Mouse (Mus musculus) hindlimb bud, embryonic 11.5 days (tissue): ENCODE results near the gene Cntrl.

ENCODE experiments used
- DNase-seq: peaks from one replicate; pipeline ENCODE4 v3.0.0-alpha.2; 2012; ENCODE audit warnings: low read depth, low spot score; ENCODE audit errors: extremely low spot score

Gene Cntrl

DNA sequence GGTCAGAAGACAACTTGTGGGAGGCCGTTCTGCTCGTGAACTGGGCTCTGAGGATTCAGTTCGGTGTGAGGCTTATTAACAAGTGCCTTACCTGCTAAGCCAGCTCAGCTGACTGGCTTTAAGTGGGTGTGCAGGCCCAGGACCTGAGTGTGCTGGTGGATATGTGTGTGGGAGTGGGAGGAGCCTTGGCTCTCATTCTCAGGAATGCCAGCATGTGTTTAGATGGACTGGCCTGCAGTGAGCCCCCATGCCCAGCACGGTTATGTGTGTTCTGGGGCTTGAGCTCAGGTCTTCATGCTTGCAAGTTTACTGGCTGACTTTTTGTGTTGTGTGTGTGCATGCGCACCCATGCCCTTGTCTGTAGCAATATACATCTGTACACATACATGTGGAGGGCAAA is 64.4 kb downstream of the Cntrl start:
- no peak for DNase-seq

DNA sequence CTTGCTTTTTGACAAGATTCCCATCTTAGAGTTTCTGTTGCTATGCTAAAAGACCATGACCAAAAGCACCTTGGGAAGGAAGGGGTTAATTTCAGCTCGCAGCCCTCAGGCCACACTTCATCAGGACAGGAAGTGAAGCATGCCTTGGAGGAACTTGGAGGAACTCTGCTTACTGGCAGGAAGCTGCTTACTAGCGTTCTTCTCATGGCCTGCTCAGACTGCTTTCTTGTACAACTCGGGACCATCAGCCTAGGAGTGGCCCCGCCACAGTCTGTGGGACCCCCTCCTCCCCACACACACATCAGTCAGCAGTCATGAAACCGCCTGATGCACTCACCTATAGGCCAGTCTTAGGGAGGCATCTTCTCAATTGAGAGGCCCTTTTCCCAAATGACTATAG is 64.8 kb downstream of the Cntrl start:
- no peak for DNase-seq

DNA sequence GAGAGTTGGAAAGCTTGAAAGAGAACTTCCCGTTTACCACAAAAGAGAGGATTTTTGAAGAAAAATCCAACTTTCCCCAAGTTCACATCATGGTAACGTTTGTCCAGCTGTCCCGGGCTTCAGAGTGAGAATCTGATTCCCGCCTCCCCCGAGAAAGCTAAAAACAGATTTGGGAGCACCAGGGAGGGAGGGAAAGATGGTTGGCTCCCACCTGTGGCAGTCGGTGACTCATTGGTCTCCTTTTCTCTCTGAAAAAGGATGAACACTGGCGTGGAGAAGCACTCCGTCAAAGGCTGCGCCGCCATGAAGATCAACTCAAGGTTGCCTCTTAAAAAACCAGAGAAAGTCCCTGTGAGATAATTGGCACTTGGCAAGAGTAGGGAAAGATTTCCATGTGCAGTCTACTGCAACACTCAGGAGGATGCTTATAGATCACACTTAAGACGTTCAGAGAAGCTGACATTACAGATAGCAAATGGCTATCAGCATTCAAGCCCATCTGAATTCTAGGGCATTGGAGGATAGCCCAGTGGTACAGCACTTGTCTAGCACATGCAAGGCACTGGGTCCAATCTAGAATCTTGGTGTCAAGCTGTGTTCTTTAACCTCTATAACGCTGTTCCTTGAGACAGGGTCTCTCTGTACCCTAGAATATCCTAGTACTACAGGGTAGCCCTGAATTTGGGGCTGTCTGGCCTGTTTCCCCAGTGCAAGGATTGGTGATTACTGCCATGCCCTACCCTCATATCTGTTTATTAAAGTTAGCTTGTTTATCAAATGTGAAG is 66.2 kb downstream of the Cntrl start:
- no peak for DNase-seq

DNA sequence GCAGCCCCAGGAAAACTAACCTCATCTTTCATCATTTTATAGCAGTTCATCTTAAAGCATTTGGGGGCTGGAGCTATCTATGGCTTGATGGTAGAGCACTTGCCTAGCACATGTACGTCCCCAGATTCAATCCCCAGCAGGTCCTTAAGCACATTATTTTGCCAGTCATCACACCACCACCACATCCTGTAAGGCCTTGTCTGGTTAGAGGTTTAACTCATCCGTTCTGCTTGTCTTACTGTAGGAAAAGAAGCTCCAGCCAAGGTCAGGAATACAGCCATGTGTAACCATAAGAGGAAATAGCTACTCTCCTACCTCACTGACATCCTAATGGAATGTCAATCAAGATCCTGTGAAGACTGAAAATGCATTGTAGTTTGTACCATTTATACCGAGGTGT is 68.9 kb downstream of the Cntrl start:
- DNase-seq = no peak

DNA sequence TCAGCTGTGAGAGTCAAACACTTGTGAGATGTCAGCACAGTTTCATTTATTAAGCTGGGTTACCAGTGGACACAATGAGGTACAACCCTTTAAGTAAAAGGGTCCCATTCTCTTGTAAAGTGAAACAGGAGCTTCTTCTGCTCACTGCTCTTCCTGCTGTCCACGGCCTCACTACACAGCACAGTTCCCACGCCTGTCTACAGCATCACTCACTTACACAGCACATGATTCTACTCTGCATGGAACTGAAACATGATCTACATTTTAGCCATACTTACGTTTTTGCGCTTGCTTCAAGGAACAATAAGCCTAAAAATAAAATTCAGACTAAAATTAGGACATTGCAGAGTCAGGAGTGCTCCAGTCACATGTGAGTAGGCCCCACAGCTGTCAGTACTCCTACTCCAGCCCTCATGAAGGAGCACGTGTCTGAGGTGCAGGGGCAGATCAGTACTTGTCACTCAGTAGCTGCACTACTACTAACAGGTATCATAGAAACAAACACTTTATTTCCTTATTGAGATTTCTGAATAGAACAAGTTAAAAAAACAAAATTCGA is 73.9 kb downstream of the Cntrl start:
- DNase-seq = no peak

DNA sequence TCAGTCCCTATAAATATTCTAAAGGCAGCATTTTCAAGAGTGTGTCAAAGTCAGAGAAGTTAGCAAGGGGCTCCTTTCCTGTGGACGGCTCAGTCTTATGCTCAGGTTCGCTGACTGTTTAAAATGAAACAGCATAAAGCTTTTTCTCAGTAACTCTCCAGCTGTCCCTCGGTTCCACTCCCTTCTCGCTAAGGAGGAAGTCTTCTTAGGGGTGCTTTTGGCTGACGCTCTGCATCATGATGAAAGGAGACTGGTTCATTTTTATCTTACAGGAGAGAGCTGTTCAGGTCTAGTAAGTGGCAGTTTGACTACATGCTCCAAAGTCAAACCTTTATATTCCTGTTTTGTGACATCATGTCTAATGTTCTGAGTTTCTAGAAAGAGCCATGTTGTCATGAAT is 79.6 kb downstream of the Cntrl start:
- DNase-seq = no peak

DNA sequence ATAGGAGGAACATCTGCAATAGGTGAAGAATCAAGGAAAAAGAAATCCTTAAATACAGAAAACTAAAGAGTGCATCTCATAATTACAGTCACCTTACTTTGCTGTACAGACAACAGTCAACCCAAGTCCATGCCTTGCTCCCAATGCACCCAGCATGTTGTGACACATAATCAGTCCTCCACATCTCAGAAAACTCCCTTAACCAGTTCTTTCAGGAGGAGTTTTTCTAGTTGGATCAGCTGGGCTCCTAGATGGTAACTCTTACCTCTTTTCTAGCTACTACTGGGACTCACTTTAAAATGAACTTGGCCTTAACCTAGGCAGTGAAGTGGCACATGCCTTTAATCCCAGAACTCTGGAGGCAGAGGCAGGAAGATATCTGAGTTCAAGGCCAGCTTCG is 84.7 kb downstream of the Cntrl start:
- no peak for DNase-seq

DNA sequence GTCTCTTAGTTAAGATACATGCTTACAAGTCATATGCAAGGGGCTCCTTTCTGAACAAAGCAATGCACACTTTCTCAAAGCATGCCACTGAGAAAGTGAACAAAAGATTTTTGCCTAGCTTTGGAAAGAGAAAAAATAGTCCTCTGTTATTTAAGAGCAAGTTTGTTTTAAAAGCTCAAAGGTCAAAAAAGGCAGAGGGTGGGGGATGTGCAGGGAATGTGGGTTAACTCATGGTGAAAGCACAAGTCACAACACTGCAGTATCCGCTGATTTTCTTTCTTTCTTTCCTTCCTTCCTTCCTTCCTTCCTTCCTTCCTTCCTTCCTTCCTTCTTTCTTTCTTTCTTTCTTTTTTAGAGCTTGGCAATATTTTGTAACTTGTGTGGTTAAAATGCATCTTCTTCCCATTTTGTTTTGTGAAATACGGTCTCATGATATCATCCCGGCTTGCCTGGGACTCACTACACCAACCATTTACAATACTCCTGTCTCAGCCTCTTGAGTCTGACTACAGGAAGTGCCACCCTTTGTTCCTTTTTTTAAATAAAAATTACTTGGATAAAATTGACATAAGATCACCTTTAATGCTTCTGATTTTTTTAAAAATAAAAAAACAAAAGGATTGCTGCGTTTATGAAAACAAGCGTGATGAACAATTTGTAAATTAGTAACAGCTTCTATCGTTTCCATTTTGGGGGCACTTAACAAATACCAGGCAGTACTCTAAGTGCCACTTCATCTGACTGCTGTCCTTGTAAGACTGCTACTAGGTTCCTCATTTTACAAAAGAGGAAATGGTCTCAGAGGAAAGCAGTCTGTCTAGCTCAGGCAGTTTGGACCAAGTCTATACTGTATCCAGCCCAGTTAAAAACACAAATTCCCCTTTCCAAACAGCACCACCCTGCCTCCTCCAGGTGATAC is 86.6 kb downstream of the Cntrl start:
- DNase-seq = no peak

DNA sequence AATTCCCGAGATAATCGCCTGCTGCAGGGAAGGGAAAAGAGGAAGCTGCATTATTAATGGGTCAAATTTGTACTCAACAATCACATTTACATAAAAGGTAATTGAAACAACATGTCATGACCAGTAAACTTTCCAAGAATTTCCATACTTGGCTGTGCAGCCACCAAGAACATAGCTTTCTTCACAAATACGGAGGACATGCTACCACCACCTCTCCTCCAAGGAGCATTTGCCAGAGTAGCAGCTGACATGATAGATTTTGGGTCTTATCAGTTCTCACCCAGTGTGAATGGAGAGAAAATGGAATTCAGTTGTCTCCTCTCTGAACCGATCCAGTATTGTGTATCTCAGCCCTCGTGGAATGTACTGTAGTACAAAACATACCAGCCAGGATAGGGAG is 90.2 kb downstream of the Cntrl start:
- no peak for DNase-seq

DNA sequence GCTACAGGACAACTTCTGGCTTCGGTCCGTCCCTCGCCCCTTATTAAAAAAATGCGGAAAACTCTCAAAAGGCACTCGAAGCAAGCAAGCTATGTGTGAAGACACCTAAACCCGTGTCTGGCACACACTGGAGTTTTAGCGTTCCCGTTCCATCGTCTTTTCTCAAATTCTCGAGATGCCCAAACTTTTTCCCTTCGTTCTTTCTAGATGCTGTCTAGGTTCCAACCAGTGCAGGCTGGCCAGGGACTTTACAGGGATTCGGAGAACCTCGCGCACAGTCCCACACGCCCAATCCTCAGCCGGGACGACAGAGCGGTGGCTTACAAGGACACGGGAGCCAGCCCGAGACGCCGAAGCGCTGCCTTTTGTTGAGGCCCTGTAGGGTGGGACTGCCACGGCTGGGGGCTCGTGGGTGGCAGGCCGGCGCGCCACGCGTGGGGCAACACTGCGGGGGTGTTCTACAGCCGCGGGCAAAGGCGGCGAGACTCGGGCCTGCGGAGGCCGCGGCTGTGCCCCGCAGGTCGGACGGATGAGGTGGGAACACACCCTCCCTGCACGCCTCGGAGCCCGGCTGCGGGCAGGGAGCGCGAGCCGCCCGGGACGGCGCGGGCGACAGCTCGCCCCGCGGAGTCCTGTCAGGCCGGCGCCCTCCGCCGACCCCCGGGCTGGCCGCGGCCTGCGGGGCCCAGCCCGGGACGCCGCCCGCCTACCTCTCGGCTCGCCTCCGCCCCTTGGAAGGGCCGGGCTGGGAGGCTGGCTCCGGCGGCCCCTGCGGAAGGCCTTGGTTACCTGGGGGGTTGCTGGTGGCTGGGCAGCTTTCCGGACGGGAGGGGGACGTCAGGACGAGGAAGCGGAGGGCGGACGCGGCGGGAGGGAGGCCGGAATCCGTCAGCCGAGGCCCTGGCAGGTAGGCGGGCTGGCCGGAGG is 90.9 kb downstream of the Cntrl start:
- no peak for DNase-seq

DNA sequence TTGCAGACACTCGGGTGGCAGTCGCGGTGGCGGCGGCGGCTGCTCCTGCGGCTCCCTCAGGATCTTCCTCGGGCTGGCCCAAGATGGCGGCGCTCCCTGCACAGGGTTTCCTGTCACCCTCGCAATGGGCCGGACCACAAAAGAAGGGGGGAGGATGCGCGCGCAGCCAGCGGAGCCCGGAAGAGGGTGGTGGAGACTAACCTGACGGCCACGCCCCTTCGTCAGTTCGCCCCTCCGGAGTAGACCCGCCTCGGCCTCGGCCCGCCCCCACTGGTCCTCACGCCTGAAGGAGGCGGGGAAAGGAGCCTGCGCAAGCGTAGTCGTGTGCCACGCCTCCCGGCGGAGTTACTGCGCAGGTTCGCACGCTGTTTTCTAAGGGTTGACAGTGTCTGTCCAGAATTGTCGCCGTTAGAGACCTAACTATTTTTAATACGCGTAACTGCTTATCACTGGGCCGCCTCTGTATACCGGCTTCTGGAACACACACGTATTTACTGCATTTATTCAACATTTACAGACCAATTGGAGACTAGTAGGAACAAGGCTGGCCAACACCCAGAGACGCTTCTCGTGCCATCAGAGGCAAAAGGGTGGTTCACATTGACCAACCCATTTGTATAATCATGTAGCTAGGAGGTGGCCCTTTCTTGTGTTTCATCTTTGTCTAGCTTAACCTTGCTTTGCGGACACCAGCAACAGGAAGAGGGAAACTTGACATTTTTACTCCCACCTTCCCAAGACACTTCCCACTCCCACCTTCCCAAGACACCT is 91.8 kb downstream of the Cntrl start, which contains the start of gene Rab14:
TSS of gene Rab14 (minus strand) at position 223 of the 771 bp plus-strand sequence.
- DNase-seq = peak; percentile 95

DNA sequence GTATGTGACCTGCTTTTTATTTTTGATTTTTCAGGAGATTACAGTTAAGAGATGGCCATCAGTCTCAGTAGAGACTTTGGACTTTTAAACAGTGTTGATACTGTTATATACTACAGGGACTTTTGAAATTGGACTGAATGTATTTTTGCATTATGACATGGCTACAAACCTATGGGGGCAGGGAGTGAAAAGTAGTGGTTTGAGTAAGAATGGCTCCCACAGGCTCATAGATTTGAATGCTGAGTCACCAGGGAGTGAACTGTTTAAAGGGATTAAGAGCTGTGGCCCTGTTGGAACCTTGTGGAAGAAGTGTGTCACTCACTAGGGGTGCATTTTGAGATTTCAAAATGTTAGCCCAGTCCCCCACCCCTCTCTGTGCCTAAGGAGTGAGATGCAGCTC is 94.4 kb downstream of the Cntrl start:
- no peak for DNase-seq

DNA sequence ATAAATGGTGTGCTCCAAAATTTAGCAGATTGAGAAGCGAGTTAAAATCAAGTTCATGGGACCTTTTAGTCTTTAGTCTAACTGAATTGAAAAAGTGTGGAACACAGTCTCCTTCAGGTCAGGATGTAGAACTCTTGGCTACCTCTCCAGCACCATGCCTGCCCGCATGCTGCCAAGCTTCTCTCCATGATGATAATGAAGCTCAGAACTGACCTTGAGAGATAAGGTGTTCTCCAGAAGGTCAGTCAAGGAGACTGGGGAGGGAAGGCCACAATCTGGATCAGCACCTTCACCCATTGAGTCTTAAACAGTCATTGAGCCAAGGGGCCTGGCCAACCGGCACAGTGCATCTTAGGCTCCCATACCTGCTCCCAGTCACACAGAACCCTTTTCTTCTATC is 97.5 kb downstream of the Cntrl start:
- DNase-seq = no peak

DNA sequence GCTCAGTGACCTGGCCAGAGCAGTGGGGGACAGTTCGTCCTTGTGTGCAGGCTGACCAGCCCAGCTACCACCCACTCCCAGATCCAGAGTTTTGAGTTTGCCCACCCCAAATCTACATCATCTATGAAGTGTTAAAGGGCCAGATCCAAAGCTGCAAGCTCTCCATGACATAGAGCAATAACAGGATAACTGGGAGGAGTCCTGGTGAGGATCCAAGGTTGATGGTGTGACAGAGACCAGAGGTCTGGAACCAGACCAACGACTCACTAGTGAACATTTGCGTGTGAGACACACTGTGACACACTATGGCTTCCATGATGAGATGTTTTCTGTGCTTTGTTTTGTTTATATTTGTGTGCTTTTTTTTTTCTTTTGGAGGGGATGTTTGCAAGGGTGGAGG is 98.8 kb downstream of the Cntrl start:
- DNase-seq = no peak

DNA sequence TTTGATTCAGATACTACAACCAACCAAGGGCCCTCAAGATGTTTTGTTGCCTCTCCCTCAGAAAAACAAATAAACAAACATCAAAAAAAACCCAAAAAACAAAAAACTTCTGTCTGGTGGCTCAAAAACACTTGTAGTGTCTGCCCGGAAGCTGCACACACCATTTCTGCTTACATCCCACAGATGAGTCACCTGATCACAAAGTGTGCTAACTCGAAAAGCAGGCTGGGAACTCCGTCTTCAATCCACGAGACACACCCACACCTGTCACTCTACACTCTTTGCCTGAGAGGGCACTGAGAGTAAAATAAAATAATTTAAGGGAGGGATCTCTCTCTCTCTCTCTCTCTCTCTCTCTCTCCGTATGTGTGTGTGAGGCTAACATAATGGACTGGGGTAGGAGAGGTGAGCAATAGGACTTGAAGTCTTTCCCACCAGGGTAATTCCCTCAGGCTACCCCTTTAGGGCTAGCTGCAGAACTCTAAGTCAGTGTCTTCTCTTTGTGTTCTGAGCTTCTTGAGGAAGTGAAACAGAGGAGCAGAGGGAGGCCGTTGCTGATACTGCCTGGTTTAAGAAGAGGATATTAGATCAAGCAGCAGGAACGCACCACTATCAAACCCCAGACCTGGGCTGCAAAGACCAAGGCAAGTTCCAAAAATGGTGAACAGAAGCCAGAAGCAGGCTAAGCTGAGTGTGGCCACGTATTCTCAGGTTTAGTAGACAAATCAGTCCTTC is 99.8 kb downstream of the Cntrl start:
- DNase-seq = no peak

DNA sequence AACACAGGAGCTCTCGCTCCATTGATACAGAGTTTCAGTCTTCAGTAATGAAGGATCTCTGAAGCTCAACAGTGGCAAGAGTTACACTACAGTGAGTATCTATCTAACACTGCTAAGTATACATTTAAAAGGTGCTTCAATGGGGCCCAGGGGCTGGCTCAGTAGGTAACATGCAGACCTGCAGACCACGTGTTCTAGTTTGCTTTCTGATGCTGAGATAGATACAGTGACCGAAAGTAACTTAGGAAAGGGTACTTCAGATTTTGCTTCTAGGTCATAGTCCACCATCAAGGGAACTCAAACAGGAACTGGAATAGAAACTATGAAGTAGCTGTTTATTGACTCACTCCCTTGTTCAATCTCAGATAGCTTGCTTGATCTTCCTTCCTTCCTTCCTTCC is 102.4 kb downstream of the Cntrl start:
- DNase-seq = no peak

DNA sequence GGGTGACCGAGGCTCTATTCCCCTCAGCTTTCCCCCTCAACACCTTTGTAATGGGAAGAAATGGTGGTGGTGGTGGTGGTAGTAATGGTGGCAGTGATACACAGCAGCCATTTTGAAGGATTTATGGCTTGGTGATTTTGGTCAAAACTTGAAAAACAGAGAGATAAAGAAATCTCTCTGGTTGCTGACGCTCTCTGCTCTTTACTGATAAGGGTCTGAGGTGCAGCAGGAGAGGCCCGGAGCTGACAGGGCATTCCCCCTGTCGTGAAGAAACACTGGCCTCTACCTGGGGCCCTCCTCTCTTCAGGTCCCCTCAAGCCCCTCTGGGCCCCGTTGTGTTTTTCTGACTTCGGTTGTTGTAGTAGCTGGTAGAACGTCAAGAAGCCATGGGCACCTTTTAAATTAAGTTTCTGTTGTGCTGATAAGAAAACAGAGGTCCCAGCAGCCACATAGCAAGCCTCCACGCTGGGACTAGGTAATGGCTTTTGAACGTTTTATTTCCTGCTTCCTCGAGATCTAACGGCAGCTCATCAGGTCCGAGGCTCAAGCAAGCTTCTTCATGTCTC is 104.1 kb downstream of the Cntrl start:
- DNase-seq = no peak

DNA sequence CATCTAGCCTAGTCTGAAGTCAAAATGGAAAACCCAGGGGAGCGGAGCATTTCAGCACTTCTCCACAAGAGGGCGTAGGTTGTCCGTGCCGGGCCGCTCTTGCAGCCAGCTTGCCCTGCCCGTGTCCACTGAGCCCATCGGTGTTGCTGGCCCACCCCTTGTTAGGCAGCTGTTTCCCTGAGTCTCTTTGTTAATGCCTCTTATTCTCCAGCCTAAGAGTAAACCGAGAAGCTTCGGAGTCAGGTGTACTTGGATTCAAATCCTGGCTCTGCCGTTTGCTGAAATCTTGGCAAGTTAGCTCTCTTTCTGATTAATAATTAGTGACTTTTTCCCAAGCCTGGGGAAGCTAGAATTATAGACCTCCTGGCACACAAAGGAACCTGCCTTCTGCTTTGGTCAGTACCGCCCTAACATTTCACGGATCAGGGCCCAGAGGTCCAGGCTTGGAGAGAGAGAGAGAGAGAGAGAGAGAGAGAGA is 105.6 kb downstream of the Cntrl start:
- peak; percentile 64 for DNase-seq

DNA sequence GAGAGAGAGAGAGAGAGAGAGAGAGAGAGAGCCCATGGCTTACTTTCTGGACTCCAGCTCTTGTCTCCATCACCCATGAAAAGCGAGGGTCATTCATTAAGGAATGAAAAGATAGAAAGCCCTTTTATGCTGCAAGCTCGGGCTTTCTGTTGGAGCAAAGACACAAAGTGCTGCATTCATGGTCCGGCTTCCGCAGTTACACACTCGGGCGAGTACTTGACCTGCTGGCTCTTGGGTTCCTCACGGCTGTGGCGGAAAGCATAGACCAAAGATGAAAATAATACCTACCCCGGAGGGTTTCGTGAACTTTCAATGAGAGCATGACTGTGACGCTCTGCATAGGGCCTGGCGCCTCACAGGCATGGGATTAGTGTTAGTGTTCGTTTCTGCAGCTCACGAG is 106.1 kb downstream of the Cntrl start:
- DNase-seq = no peak
